Mouse (Mus musculus) cerebellum, adult 2 months (tissue): ENCODE data around the gene Fry.

Source experiments
- CTCF ChIP-seq: fragments of 200-500 bp; IDR thresholded peaks from 2 replicates; pipeline ENCODE4 v1.5.1; 2011; ENCODE audit warnings: low read depth, mild to moderate bottlenecking, control low read depth, low read length, moderate library complexity, borderline replicate concordance; ENCODE audit not compliant: insufficient read depth
- POLR2A ChIP-seq: fragments of 200-500 bp; IDR thresholded peaks from 2 replicates; pipeline ENCODE4 v1.6.1; 2011; ENCODE audit warnings: low read length, control low read depth, borderline replicate concordance; ENCODE audit not compliant: insufficient read depth

- TF ChIP-seq POLR2A: no peak
- no peak for TF ChIP-seq CTCF
Measured at GRCm38 (mm10) chr5:150150986-150151385, 32.5 kb downstream of the Fry start.
